Mouse (Mus musculus): Measurements from ENCODE around the gene Pcnt. TPM values are rescaled to one million over a fixed set of nuclear protein-coding genes. Genes with fewer than 3 reads are reported as not detected.

The Pcnt gene
- total RNA-seq, 1 experiment from 2014 or later: 36.3 TPM

GRCm38 (mm10) chr10:76433925-76434324 is 8.7 kb downstream of the Pcnt start:
- no peak for ATAC-seq (replicated peaks; ENCODE audit: insufficient number of reproducible peaks, low FRiP score, low TSS enrichment, poor library complexity, severe bottlenecking)

GRCm38 (mm10) chr10:76425674-76426073 is 16.9 kb downstream of the Pcnt start:
- no peak for ATAC-seq (replicated peaks; ENCODE audit: insufficient number of reproducible peaks, low FRiP score, low TSS enrichment, poor library complexity, severe bottlenecking)

GRCm38 (mm10) chr10:76416811-76417210 is 25.8 kb downstream of the Pcnt start:
- ATAC-seq (replicated peaks; ENCODE audit: insufficient number of reproducible peaks, low FRiP score, low TSS enrichment, poor library complexity, severe bottlenecking): no peak

GRCm38 (mm10) chr10:76408520-76408919 is 34.1 kb downstream of the Pcnt start:
- no peak for ATAC-seq (replicated peaks; ENCODE audit: insufficient number of reproducible peaks, low FRiP score, low TSS enrichment, poor library complexity, severe bottlenecking)

- ATAC-seq (replicated peaks; ENCODE audit: insufficient number of reproducible peaks, low FRiP score, low TSS enrichment, poor library complexity, severe bottlenecking): peak; percentile 22; the same call in 1 of the 2 replicates
Measured at GRCm38 (mm10) chr10:76392596-76392995, 50.0 kb downstream of the Pcnt start.

GRCm38 (mm10) chr10:76391786-76392185 is 50.8 kb downstream of the Pcnt start:
- ATAC-seq (replicated peaks; ENCODE audit: insufficient number of reproducible peaks, low FRiP score, low TSS enrichment, poor library complexity, severe bottlenecking): no peak

GRCm38 (mm10) chr10:76391166-76391565 is 51.4 kb downstream of the Pcnt start:
- ATAC-seq (replicated peaks; ENCODE audit: insufficient number of reproducible peaks, low FRiP score, low TSS enrichment, poor library complexity, severe bottlenecking): no peak

- ATAC-seq (replicated peaks; ENCODE audit: insufficient number of reproducible peaks, low FRiP score, low TSS enrichment, poor library complexity, severe bottlenecking): no peak
Measured at GRCm38 (mm10) chr10:76374981-76375380, 67.6 kb downstream of the Pcnt start.

- no peak for ATAC-seq (replicated peaks; ENCODE audit: insufficient number of reproducible peaks, low FRiP score, low TSS enrichment, poor library complexity, severe bottlenecking)
Measured at GRCm38 (mm10) chr10:76371736-76372135, 70.8 kb downstream of the Pcnt start.

GRCm38 (mm10) chr10:76368766-76369165 is 73.8 kb downstream of the Pcnt start:
- ATAC-seq (replicated peaks; ENCODE audit: insufficient number of reproducible peaks, low FRiP score, low TSS enrichment, poor library complexity, severe bottlenecking): no peak

- ATAC-seq (replicated peaks; ENCODE audit: insufficient number of reproducible peaks, low FRiP score, low TSS enrichment, poor library complexity, severe bottlenecking): no peak
Measured at GRCm38 (mm10) chr10:76363233-76363632, 79.4 kb downstream of the Pcnt start.

GRCm38 (mm10) chr10:76358468-76358867 is 84.1 kb downstream of the Pcnt start:
- no peak for ATAC-seq (replicated peaks; ENCODE audit: insufficient number of reproducible peaks, low FRiP score, low TSS enrichment, poor library complexity, severe bottlenecking)

- no peak for ATAC-seq (replicated peaks; ENCODE audit: insufficient number of reproducible peaks, low FRiP score, low TSS enrichment, poor library complexity, severe bottlenecking)
Measured at GRCm38 (mm10) chr10:76357286-76357875, 85.2 kb downstream of the Pcnt start.

GRCm38 (mm10) chr10:76354974-76355373 is 87.6 kb downstream of the Pcnt start:
- ATAC-seq (replicated peaks; ENCODE audit: insufficient number of reproducible peaks, low FRiP score, low TSS enrichment, poor library complexity, severe bottlenecking): peak; percentile 36; the same call in 1 of the 2 replicates

GRCm38 (mm10) chr10:76353986-76354385 is 88.6 kb downstream of the Pcnt start:
- ATAC-seq (replicated peaks; ENCODE audit: insufficient number of reproducible peaks, low FRiP score, low TSS enrichment, poor library complexity, severe bottlenecking): no peak

GRCm38 (mm10) chr10:76351953-76352352 is 90.6 kb downstream of the Pcnt start:
- no peak for ATAC-seq (replicated peaks; ENCODE audit: insufficient number of reproducible peaks, low FRiP score, low TSS enrichment, poor library complexity, severe bottlenecking)

- 0 out of 2 replicates have a peak, but pooled peaks have one; percentile 32 for ATAC-seq (replicated peaks; ENCODE audit: insufficient number of reproducible peaks, low FRiP score, low TSS enrichment, poor library complexity, severe bottlenecking)
Measured at GRCm38 (mm10) chr10:76346589-76346988, 96.0 kb downstream of the Pcnt start.

- ATAC-seq (replicated peaks; ENCODE audit: insufficient number of reproducible peaks, low FRiP score, low TSS enrichment, poor library complexity, severe bottlenecking): 0 out of 2 replicates have a peak, but pooled peaks have one; percentile 13
Measured at GRCm38 (mm10) chr10:76346043-76346491, 96.5 kb downstream of the Pcnt start.

GRCm38 (mm10) chr10:76345540-76345902 is 97.1 kb downstream of the Pcnt start:
- no peak for ATAC-seq (replicated peaks; ENCODE audit: insufficient number of reproducible peaks, low FRiP score, low TSS enrichment, poor library complexity, severe bottlenecking)

- peak; percentile 82 for ATAC-seq (replicated peaks; ENCODE audit: insufficient number of reproducible peaks, low FRiP score, low TSS enrichment, poor library complexity, severe bottlenecking)
Measured at GRCm38 (mm10) chr10:76344711-76345539, 97.7 kb downstream of the Pcnt start, which contains the start of gene Dip2a. TSS of gene Dip2a (minus strand) at chr10:76345291.
